Mouse (Mus musculus) right cerebral cortex, adult 2 months (tissue): Measurements from ENCODE around the gene Rnf222.
"Not testable (repeated sequence)": the region's sequence is repeated elsewhere in the genome, so short reads cannot be mapped to it uniquely, and the experiment has no call there.

Source experiments
- DNase-seq, 2 experiments: peaks; one replicate each; pipeline ENCODE4 v3.0.0; 2021 to 2022; ENCODE audit warnings: low spot score in 2 of 2

Rnf222 gene

DNA sequence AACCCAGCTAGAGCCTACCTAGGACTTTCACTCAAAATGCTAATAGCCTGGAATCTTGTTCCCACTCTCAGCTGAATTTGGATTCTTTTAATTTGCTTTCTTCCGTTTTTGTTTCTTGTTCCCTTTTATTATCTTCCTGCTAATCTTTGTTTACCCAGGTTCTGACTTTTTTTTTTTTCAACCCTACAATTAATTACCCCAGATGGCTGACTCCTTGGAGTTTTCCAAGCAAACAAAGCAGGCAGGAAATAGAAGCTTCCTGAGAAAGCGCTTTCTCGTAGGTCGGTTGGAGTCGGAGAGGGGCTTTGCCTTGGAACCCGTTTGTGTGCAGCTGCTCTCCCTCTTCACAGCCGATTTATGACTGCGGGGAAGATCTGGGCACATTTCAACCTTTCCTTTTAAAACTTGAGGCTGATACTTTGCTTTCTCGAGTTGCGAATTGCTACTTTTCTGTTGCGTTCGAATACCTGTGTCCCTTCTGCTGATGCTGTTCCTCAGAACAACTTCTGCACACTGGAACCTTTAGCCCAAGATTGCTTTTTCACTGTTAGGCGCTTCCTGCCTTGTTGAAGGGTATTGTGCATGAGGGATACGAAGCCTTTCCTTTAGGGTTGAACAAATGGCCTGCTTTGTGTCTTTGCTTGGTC is 23.3 kb downstream of the Rnf222 start:
- DNase-seq = no peak

DNA sequence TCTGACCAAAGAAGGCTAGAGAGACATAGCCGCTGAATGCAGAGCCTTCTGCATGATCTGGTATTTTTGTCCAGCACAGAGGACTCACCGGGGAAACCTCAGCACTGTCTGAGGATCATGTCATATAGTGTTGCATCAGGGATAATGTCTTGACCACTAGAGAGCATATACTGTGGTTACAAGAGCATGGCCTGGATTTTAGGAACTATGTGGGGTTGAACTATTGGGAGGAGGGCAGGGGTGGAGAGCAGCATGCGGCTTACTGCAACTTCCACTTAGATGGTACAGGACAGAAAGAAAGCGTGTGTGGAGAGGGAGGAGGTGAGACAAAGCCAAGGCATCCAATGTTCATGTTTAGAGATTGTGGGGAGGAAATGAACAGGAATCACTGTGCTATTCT is 26.2 kb downstream of the Rnf222 start:
- no peak for DNase-seq

GRCm38 (mm10) chr11:68923191-68923590 is 34.8 kb downstream of the Rnf222 start:
- DNase-seq = no peak

- DNase-seq = no peak
These were observed 36.4 kb downstream of the Rnf222 start for GRCm38 (mm10) chr11:68924749-68925148.

DNA sequence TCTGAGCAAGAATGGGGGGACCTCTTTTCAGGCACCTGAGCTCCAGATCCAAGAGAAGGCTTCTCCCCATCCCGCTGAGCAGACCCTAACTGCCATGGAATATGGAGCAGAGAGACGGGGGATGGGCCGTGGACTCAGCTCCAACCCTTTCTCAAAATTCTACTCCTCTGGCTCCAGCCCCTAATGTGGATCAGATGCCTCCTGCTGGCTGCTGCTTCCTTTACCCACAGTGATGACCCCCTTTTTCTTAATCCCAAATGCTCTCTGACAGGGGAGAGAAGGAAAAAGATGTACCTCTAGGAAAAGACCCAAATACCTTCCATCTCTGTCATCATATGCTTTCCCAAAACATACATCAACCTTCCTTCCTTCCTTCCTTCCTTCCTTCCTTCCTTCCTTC is 38.6 kb downstream of the Rnf222 start, which contains the start of gene Odf4:
Odf4 (minus strand) TSS at position 101 of the 400 bp plus-strand sequence.
- no peak for DNase-seq

GRCm38 (mm10) chr11:68929947-68930346 is 41.6 kb downstream of the Rnf222 start:
- DNase-seq = no peak

DNA sequence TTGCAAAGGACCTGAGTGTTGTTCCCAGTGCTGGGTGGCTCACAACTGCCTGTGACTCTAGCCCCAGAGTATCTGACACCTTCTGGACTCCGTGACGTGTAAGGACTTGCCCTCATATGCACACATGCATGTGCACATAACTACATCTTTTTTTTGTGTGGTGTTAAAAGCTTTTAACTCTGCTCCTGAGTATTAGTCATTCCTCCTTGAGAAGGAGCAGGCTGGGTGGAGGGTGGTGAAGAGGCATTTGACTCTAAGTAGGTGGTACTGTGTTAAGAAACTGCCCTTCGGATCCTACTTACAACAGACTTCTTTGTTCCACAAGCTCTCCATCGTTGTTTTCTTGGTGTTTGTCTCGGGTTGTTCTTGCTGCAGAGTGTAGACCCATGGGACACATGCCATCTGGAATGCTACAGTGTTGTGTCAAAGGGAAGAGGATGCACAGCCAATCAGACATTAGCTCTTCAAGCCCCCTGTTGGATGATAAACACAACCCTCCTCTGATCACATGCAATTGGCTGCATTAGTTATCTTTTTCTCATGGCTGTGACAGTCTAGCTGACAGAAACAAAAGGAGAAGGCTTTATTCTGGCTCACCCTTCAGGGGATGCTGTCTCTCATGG is 45.6 kb downstream of the Rnf222 start:
- no peak for DNase-seq

GRCm38 (mm10) chr11:68936951-68937350 is 48.6 kb downstream of the Rnf222 start:
- not testable (repeated sequence) for DNase-seq

DNA sequence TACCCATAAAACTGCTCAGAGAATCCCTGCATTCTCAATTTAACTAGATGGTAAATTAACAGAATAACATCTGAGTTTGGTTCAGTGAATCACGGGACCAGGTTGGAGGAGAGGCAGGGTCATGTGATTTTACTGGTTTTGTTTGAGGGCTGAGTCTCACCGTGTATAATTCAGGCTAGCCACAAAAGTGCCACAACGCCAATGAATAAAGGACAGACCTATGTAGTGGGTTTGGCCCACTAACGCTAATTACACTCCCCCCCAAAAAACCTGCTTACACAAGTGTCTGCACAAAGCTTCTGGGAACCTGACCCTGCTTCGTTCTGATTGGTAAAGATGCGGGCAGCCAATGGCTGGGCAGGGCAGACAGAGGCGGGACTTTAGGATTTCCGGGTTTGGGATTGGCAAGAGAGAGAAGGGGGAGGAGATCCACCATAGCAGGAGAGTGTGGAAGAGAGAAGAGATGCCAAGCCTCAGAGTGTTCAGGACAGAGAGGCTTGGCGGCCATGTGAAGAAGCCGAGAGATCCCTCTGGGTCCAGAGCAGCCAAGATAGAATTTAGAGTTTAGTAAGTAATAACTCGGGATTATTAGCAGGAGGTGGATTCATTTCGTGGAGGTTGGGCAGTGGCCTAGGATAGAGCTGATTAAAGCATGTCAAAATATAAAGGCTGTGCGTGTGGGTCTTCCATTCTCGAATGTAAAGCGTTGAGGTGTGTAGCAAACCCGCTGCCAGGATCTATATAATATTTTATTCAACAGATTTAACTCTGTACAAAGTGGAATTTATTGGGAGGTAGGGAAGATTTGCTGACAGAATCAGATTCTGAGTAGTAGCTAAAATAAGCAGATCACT is 51.3 kb downstream of the Rnf222 start:
- peak; percentile 85 to 90 for DNase-seq

GRCm38 (mm10) chr11:68940516-68940915 is 52.2 kb downstream of the Rnf222 start:
- peak in 1 of 2 experiments; percentile 7 for DNase-seq

GRCm38 (mm10) chr11:68942731-68943130 is 54.4 kb downstream of the Rnf222 start:
- no peak for DNase-seq

DNA sequence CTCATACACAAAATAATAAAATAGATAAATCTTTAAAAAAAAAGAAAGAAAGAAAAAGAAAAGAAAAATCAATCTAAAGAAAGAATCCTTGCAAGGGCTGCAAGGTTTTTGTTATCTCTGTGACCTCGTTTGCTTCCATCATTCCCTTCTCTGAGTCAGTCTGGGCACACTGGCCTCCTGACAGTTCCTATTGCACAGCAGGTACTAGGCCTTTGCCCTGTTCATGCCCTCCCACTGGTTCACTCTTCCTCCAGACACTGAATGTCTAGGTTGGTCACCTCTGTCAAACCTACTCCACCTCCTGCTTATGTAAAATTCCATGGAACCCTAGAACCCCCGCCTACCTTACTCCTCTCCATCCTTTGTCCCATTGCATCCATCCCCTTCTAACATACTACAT is 56.9 kb downstream of the Rnf222 start:
- DNase-seq = no peak
